Mouse (Mus musculus) kidney, adult 2 months (tissue): ENCODE measurements around the gene Zfp618. TPM values are rescaled to one million over a fixed set of nuclear protein-coding genes. Genes with fewer than 3 reads are reported as not detected.

ENCODE experiments used
- DNase-seq: peaks from one replicate; pipeline ENCODE4 v3.0.0; 2021
- H3K27ac ChIP-seq: fragments of 200-500 bp; 2 replicates; pipeline ENCODE4 v1.5.1; 2012; ENCODE audit warnings: low read depth, low read length, control low read depth, inconsistent platforms; ENCODE audit not compliant: insufficient read depth
- H3K27me3 ChIP-seq: fragments of 200-500 bp; replicated peaks from 2 replicates; pipeline ENCODE4 v1.6.1; 2012; ENCODE audit warnings: mild to moderate bottlenecking, moderate library complexity, low read length, inconsistent platforms; ENCODE audit not compliant: control insufficient read depth, insufficient read depth
- H3K36me3 ChIP-seq: fragments of 200-500 bp; 2 replicates; pipeline ENCODE4 v1.6.1; 2012; ENCODE audit warnings: mild to moderate bottlenecking, moderate library complexity, low read length, inconsistent platforms; ENCODE audit not compliant: control insufficient read depth, insufficient read depth
- H3K4me1 ChIP-seq: fragments of 200-500 bp; 2 replicates; pipeline ENCODE4 v1.6.1; 2011; ENCODE audit warnings: low read length; ENCODE audit not compliant: control insufficient read depth, insufficient read depth
- H3K4me3 ChIP-seq: fragments of 200-500 bp; 2 replicates; pipeline ENCODE4 v1.5.1; 2011; ENCODE audit warnings: mild to moderate bottlenecking, low read depth, low read length, control low read depth; ENCODE audit not compliant: insufficient read depth
- CTCF ChIP-seq: fragments of 200-500 bp; conservative IDR thresholded peaks from 2 replicates; pipeline ENCODE4 v1.5.1; 2011; ENCODE audit warnings: low read depth, mild to moderate bottlenecking, control low read depth, low read length, moderate library complexity, mixed read lengths; ENCODE audit not compliant: insufficient read depth, insufficient read length
- POLR2A ChIP-seq: fragments of 200-500 bp; IDR thresholded peaks from one replicate; pipeline ENCODE4 v1.6.1; 2011; ENCODE audit warnings: low read depth, low read length, control low read depth
- WGBS: fragments of 180-500 bp; shearing (Covaris S2); methylation state at CpG from one replicate; pipeline ENCODE4 v1.1.7; 2018; 5-methylcytosine and 5-hydroxymethylcytosine counted together
- polyA plus RNA-seq: library from polyadenylated mRNA; depleted of rRNA; stranded (reverse); fragments of >200 nt; gene quantifications from 2 replicates; pipeline ENCODE4 v1.2.3, GENCODE M21; 2012

Gene Zfp618
- polyA plus RNA-seq, 1 experiment = 7.7 TPM

DNA sequence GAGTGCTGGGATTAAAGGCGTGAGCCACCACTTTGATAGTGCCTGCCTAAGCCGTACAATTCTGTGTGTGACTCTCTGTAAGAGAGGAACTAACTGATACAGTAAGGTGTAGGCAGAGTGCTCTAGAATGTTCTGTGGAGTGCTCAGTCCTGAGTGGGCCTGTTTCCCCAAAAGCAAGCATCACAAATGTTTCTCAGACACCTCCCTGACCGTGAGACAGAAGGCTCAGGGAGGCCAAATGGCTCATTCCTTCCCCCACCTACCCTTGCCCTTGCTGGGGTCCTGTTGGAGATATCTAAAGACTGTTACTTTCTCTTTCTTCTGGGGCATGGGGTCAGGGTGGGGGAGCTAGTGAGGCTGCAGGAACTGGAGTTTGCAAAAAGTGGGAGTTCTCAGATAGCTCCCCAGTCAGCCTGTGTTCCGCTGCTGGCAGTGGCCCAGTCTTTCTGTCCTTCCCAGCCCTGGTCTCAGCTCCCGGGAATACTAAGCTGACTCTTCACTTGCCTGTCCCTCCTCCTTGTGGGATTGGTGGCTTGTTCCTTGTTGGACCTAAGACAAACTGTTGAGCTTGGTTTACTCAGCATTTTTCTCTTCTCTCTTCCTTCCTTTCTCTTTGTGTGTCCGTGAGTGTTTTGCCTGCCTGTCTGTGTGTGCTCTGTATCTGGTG, 55.8 kb downstream of the Zfp618 start:
- 45% methylated on average over 6 of the region's 6 CpGs for WGBS
- TF ChIP-seq CTCF (no peak), POLR2A (no peak)
- no peak overlapping the region for H3K4me3 ChIP-seq
- peaks cover 24% of the 10 kb centered on the region for H3K4me1 ChIP-seq
- H3K27me3 ChIP-seq = no peaks in the 10 kb centered on the region
- H3K27ac ChIP-seq = peak overlapping the region; percentile 35; the same call in 1 of the 2 replicates
- no peaks in the 10 kb centered on the region for H3K36me3 ChIP-seq
- DNase-seq = peak; percentile 78

DNA sequence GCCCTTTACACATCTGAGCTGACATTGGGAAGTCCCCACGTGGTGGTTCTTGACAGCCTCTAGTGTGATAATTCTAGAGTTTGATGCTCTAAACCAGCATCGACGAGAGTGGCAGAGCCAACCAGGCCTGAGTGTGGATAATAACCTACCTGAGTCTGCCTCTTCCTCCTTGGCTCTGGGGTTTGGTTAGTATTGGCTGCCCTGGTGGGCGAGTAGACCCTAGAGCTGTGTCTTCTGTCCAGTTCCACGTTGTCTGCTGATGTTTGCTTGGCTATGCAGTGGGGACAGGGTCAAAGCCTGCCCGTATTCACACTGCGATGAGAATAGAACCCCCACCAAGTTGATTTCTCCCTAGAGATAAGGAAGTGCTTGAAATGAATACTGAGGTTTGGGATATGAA, 58.1 kb downstream of the Zfp618 start:
- Histone ChIP-seq H3K4me3 (no peak overlapping the region), H3K27ac (no peak overlapping the region), H3K4me1 (peaks cover 33% of the 10 kb centered on the region), H3K27me3 (no peaks in the 10 kb centered on the region), H3K36me3 (no peaks in the 10 kb centered on the region)
- WGBS = 95% methylated on average over 7 of the region's 7 CpGs
- DNase-seq = no peak
- TF ChIP-seq CTCF (no peak), POLR2A (no peak)

DNA sequence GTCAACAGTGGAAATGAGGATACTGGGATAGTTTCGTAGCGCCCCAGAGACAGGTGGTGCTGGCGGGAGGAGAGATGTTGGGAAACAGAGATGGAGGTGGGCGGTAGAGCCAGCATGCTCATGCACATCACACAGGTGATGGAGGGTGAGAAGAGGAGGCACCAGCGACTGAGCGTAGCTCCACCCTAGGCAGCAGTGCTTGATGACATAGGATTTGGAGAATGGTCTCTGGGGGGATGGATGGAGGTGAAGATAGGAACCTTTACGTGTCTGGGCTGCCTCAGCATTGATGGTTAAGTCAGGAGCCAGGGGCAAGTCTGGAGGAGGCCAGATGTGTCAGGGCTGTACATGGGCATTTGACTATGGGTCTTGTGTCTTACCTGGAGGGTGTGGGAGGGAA, 58.7 kb downstream of the Zfp618 start:
- no peaks in the 10 kb centered on the region for H3K36me3 ChIP-seq
- DNase-seq = no peak
- no peak overlapping the region for H3K27ac ChIP-seq
- no peak overlapping the region for H3K4me3 ChIP-seq
- over 99% methylated on average over 7 of the region's 7 CpGs for WGBS
- no peak for TF ChIP-seq CTCF
- TF ChIP-seq POLR2A = no peak
- H3K4me1 ChIP-seq = peaks cover 30% of the 10 kb centered on the region
- no peaks in the 10 kb centered on the region for H3K27me3 ChIP-seq

DNA sequence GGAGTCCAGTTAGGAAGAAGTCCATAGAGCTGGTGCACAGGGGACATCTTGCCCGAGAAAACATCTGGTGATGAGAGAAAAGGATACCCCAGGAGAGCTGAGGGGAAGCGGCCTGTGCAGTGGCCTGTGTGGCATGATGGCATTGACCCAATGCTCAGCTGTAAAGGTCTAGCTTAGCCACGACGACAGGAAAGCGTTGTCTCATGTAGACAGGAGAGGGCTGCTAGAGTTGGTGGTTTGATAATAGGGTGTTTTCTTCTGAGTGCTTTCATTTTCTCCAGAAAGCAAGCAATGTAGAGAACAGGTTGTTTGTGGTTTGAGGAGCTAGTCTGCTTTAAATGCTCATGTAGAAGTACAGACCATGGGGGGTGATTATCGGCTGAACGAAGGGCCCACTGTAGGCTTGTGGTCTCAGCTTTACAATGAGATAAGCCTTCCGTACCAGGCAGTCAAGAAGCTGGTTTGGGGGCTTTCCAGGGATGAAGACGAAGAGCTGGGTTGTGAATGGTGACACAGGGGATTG, 59.4 kb downstream of the Zfp618 start:
- H3K4me3 ChIP-seq = no peak overlapping the region
- TF ChIP-seq CTCF (no peak), POLR2A (no peak)
- no peak for DNase-seq

DNA sequence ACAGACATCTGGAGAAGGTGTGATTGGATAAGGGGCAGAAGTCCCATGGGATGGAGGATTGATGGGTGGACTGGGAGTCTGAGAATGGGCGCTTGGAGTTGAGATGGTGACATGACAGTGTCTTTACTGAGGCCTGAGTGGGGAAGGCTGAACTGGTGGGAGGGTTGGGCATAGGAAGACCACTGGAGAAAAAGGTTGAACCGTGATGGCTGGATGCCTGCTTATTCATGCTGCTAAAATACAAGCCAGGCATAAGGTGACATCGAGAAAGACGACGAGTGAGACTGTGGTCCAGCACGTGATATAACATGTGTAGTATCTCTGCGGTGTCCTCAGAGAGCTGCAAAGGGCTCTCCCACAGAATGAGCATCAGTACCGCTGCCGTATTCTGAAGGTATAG, 59.9 kb downstream of the Zfp618 start:
- no peak for DNase-seq
- TF ChIP-seq CTCF (no peak), POLR2A (no peak)
- WGBS = 91% methylated on average over 9 of the region's 9 CpGs

More for the DNA sequence above, 59.4 kb downstream of the Zfp618 start:
- 78% methylated on average over 9 of the region's 9 CpGs for WGBS
- Histone ChIP-seq H3K27ac (no peak overlapping the region), H3K4me1 (peaks cover 27% of the 10 kb centered on the region), H3K36me3 (no peaks in the 10 kb centered on the region), H3K27me3 (no peaks in the 10 kb centered on the region)

DNA sequence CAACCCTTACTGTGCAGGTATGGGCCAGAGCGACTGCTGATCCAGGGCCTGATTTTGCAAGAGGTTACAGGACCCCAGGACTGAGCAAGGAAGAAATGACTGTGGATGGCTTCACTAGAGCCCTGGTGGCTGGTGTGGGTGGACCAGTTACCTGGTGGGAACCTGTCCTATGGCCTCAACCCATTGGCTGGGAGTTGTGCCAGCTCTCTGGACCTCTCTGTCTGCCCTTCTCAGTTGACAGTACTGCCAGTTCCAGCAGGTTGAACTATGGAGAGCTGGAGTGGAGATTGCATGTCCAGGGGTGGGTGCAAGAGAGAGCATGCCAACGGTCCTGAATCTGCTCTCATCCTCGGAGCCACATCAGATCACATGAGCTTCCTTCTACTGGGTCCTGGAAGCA, 60.9 kb downstream of the Zfp618 start:
- H3K4me3 ChIP-seq = no peak overlapping the region
- no peaks in the 10 kb centered on the region for H3K36me3 ChIP-seq
- peak; percentile 44 for DNase-seq
- TF ChIP-seq CTCF = no peak
- no peak for TF ChIP-seq POLR2A
- 70% methylated on average over 3 of the region's 3 CpGs for WGBS
- no peak overlapping the region for H3K27ac ChIP-seq
- H3K4me1 ChIP-seq = peaks cover 17% of the 10 kb centered on the region
- no peaks in the 10 kb centered on the region for H3K27me3 ChIP-seq

More for the DNA sequence above, 59.9 kb downstream of the Zfp618 start:
- H3K4me1 ChIP-seq = peaks cover 22% of the 10 kb centered on the region
- H3K4me3 ChIP-seq = no peak overlapping the region
- no peaks in the 10 kb centered on the region for H3K36me3 ChIP-seq
- no peaks in the 10 kb centered on the region for H3K27me3 ChIP-seq
- no peak overlapping the region for H3K27ac ChIP-seq

DNA sequence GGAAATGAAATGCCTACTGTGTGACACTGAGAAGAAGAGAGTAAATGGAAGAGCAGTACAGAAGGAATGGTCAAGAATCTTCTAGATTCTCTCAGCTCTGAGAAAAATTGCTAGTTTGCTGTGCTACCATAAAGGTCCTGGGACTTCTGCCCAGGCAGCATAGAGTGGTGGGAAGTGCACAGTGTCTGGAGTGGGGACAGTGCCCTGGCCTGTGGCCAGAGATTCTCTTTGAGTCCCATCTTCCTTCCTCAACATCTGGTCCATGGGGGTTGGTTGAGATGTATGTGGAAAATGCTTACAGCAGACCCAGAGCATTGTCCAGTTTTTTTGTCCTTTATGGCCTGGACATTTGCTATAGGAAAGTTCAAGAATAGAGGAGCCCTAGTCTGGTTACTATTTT, 62.1 kb downstream of the Zfp618 start:
- H3K4me3 ChIP-seq = no peak overlapping the region
- peaks cover 15% of the 10 kb centered on the region; the same call in 1 of the 2 replicates for H3K4me1 ChIP-seq
- no peaks in the 10 kb centered on the region for H3K27me3 ChIP-seq
- DNase-seq = no peak
- no peak for TF ChIP-seq POLR2A
- no peak for TF ChIP-seq CTCF
- H3K27ac ChIP-seq = no peak overlapping the region
- H3K36me3 ChIP-seq = no peaks in the 10 kb centered on the region
